Mouse (Mus musculus) heart, adult 2 months (tissue): ENCODE measurements around the gene Myom1.

Source experiments
- CTCF ChIP-seq: fragments of 200-600 bp; IDR thresholded peaks from 2 replicates; pipeline ENCODE4 v1.8.1; 2022; ENCODE audit warnings: antibody characterized with exemption, mild to moderate bottlenecking, moderate library complexity
- EP300 ChIP-seq: fragments of 200-500 bp; IDR thresholded peaks from 2 replicates; pipeline ENCODE4 v1.6.1; 2011; ENCODE audit warnings: low read depth, low read length, control low read depth; ENCODE audit not compliant: insufficient read depth
- POLR2A ChIP-seq: fragments of 200-500 bp; IDR thresholded peaks from 2 replicates; pipeline ENCODE4 v1.6.1; 2011; ENCODE audit warnings: mild to moderate bottlenecking, low read depth, low read length, control low read depth; ENCODE audit not compliant: insufficient read depth

DNA sequence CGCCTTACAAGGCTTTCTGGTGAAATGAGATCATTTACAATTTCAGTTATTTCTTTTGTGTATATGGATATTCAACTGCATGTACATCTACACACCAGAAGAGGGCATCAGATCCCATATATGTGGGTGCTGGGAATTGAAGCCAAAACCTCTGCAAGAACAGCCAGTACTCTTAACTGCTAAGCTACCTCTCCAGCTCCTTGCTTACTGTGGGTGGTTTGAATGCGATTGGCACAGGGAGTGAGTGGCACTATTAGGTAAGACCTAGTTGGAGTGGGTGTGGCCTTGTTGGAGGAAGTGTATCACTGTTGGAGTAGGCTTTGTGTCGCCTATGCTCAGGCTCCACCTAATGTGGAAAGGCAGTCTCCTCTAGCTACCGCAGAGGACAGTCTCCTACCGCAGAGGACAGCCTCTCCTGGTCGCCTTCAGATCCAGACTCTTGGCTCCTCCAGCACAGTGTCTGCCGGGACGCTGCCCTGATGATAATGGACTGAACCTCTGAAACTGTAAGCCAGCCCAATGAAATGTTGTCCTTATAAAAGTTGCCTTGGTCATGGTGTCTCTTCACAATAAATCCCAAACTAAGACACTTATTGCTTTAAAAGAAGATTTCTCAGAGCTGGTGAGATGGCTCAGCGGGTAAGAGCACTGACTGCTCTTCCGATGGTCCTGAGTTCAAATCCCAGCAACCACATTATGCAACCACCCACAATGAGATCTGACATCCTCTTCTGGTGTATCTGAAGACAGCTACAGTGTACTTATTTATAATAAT lies 1.9 kb downstream of the Myom1 start:
- peak; percentile 71; the same call in 1 of the 2 replicates for TF ChIP-seq EP300
- TF ChIP-seq POLR2A = peak; percentile 70
- TF ChIP-seq CTCF = peak; percentile 66
